Mouse (Mus musculus) kidney, adult 2 months (tissue): Measurements from ENCODE around the gene Prkcz. TPM values are rescaled to one million over a fixed set of nuclear protein-coding genes. Genes with fewer than 3 reads are reported as not detected.

Experiments
- DNase-seq: peaks from one replicate; pipeline ENCODE4 v3.0.0; 2021
- H3K27ac ChIP-seq: fragments of 200-500 bp; 2 replicates; pipeline ENCODE4 v1.5.1; 2012; ENCODE audit warnings: low read depth, low read length, control low read depth, inconsistent platforms; ENCODE audit not compliant: insufficient read depth
- H3K27me3 ChIP-seq: fragments of 200-500 bp; replicated peaks from 2 replicates; pipeline ENCODE4 v1.6.1; 2012; ENCODE audit warnings: mild to moderate bottlenecking, moderate library complexity, low read length, inconsistent platforms; ENCODE audit not compliant: control insufficient read depth, insufficient read depth
- H3K36me3 ChIP-seq: fragments of 200-500 bp; 2 replicates; pipeline ENCODE4 v1.6.1; 2012; ENCODE audit warnings: mild to moderate bottlenecking, moderate library complexity, low read length, inconsistent platforms; ENCODE audit not compliant: control insufficient read depth, insufficient read depth
- H3K4me1 ChIP-seq: fragments of 200-500 bp; 2 replicates; pipeline ENCODE4 v1.6.1; 2011; ENCODE audit warnings: low read length; ENCODE audit not compliant: control insufficient read depth, insufficient read depth
- H3K4me3 ChIP-seq: fragments of 200-500 bp; 2 replicates; pipeline ENCODE4 v1.5.1; 2011; ENCODE audit warnings: mild to moderate bottlenecking, low read depth, low read length, control low read depth; ENCODE audit not compliant: insufficient read depth
- CTCF ChIP-seq: fragments of 200-500 bp; conservative IDR thresholded peaks from 2 replicates; pipeline ENCODE4 v1.5.1; 2011; ENCODE audit warnings: low read depth, mild to moderate bottlenecking, control low read depth, low read length, moderate library complexity, mixed read lengths; ENCODE audit not compliant: insufficient read depth, insufficient read length
- POLR2A ChIP-seq: fragments of 200-500 bp; IDR thresholded peaks from one replicate; pipeline ENCODE4 v1.6.1; 2011; ENCODE audit warnings: low read depth, low read length, control low read depth
- WGBS: fragments of 180-500 bp; shearing (Covaris S2); methylation state at CpG from one replicate; pipeline ENCODE4 v1.1.7; 2018; 5-methylcytosine and 5-hydroxymethylcytosine counted together
- polyA plus RNA-seq: library from polyadenylated mRNA; depleted of rRNA; stranded (reverse); fragments of >200 nt; gene quantifications from 2 replicates; pipeline ENCODE4 v1.2.3, GENCODE M21; 2012

The Prkcz gene
- polyA plus RNA-seq, 1 experiment, result 80.1 TPM

GRCm38 (mm10) chr4:155359560-155360464 is 1.3 kb downstream of the Prkcz start:
- peak; percentile 80 for DNase-seq
- Histone ChIP-seq H3K27me3 (no peaks in the 10 kb centered on the region), H3K4me1 (peaks cover 31% of the 10 kb centered on the region), H3K4me3 (peak overlapping the region; percentile 57), H3K27ac (peak overlapping the region; percentile 28; the same call in 1 of the 2 replicates), H3K36me3 (no peaks in the 10 kb centered on the region)
- WGBS, result 34% methylated on average over 12 of the region's 12 CpGs
- TF ChIP-seq POLR2A (no peak), CTCF (no peak)

DNA sequence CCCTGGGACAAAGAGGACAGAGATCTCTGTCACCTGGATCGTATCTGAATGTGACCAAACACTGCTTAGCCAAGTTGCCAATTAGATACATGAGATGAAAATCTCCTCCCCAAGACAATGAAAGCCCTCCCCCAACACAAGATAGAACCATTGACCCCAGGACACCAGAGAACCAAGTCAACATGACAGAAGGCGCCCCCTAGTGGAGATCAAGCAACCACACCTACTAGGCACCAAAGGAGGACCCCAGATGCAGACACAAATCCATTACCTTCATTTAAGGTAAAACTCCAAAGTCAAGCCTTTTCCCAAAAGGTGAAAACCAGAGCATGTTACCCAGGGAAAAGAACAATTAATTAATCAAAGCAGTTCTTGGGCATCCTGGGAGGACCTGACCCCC is 3.6 kb downstream of the Prkcz start:
- H3K4me3 ChIP-seq, result no peak overlapping the region
- TF ChIP-seq CTCF, result peak; percentile 43
- no peak for TF ChIP-seq POLR2A
- H3K27ac ChIP-seq, result no peak overlapping the region
- no peaks in the 10 kb centered on the region for H3K27me3 ChIP-seq
- H3K36me3 ChIP-seq, result no peaks in the 10 kb centered on the region
- H3K4me1 ChIP-seq, result peaks cover 30% of the 10 kb centered on the region
- no peak for DNase-seq
- WGBS, result 57% methylated on average over 2 of the region's 2 CpGs

GRCm38 (mm10) chr4:155356354-155356753 is 4.8 kb downstream of the Prkcz start:
- WGBS, result 58% methylated on average over 10 of the region's 10 CpGs
- Histone ChIP-seq H3K36me3 (no peaks in the 10 kb centered on the region), H3K27ac (peak overlapping the region; percentile 57), H3K4me1 (peaks cover 27% of the 10 kb centered on the region), H3K4me3 (no peak overlapping the region), H3K27me3 (no peaks in the 10 kb centered on the region)
- TF ChIP-seq POLR2A, result no peak
- no peak for TF ChIP-seq CTCF
- peak; percentile 94 for DNase-seq

GRCm38 (mm10) chr4:155354546-155354945 is 6.6 kb downstream of the Prkcz start:
- 38% methylated on average over 7 of the region's 7 CpGs for WGBS
- no peak overlapping the region for H3K4me3 ChIP-seq
- no peak for TF ChIP-seq CTCF
- no peak for TF ChIP-seq POLR2A

GRCm38 (mm10) chr4:155354035-155354434 is 7.1 kb downstream of the Prkcz start:
- no peak for DNase-seq
- H3K27ac ChIP-seq, result no peak overlapping the region
- TF ChIP-seq CTCF (no peak), POLR2A (no peak)
- H3K4me3 ChIP-seq, result no peak overlapping the region
- H3K27me3 ChIP-seq, result no peaks in the 10 kb centered on the region
- WGBS, result 62% methylated on average over 6 of the region's 6 CpGs
- H3K36me3 ChIP-seq, result no peaks in the 10 kb centered on the region
- peaks cover 21% of the 10 kb centered on the region for H3K4me1 ChIP-seq

More at GRCm38 (mm10) chr4:155354546-155354945, 6.6 kb downstream of the Prkcz start:
- Histone ChIP-seq H3K4me1 (peaks cover 25% of the 10 kb centered on the region), H3K27me3 (no peaks in the 10 kb centered on the region), H3K36me3 (no peaks in the 10 kb centered on the region), H3K27ac (no peak overlapping the region; the same call in 1 of the 2 replicates)
- DNase-seq, result peak; percentile 78

DNA sequence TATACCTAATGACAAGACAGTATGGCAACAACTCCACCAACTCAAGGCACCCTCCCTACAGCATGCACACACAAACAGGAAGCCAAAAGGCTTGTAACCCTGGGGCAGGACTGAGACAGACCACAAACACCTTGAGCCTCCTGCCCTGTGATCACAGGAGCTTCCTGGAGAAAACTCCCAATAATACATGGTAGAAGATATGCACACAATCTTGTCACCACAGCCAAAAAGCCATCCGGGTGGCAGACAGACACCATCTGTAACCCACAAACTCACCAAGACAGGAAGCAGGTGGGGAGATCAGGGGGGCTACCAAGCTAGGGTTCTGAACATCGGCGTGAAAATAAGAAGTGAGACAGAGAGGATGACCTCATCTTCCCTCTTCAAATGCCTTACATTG is 8.6 kb downstream of the Prkcz start:
- peaks cover 12% of the 10 kb centered on the region; the same call in 1 of the 2 replicates for H3K4me1 ChIP-seq
- no peak overlapping the region for H3K4me3 ChIP-seq
- 80% methylated on average over 3 of the region's 3 CpGs for WGBS
- no peak overlapping the region for H3K27ac ChIP-seq
- H3K36me3 ChIP-seq, result no peaks in the 10 kb centered on the region
- no peak for TF ChIP-seq POLR2A
- no peak for TF ChIP-seq CTCF
- no peak for DNase-seq
- no peaks in the 10 kb centered on the region for H3K27me3 ChIP-seq

GRCm38 (mm10) chr4:155346350-155346749 is 14.8 kb downstream of the Prkcz start:
- H3K27me3 ChIP-seq, result no peaks in the 10 kb centered on the region
- WGBS, result 90% methylated on average over 12 of the region's 12 CpGs
- no peaks in the 10 kb centered on the region for H3K36me3 ChIP-seq
- TF ChIP-seq CTCF, result no peak
- no peak for TF ChIP-seq POLR2A
- no peaks in the 10 kb centered on the region for H3K4me1 ChIP-seq
- H3K27ac ChIP-seq, result no peak overlapping the region
- DNase-seq, result no peak
- H3K4me3 ChIP-seq, result no peak overlapping the region
